Mouse (Mus musculus): Measurements from ENCODE around the gene Pdcd1lg2. TPM values are rescaled to one million over a fixed set of nuclear protein-coding genes. Genes with fewer than 3 reads are reported as not detected.

Gene Pdcd1lg2
- total RNA-seq, 2 experiments from 2014 or later: not detected

- DNase-seq: no peak
Measured at GRCm38 (mm10) chr19:29500333-29500732, 89.6 kb downstream of the Pdcd1lg2 start.

GRCm38 (mm10) chr19:29501106-29501505 lies 90.4 kb downstream of the Pdcd1lg2 start:
- DNase-seq: peak; percentile 69

GRCm38 (mm10) chr19:29501507-29501906 lies 90.8 kb downstream of the Pdcd1lg2 start:
- peak; percentile 90 for DNase-seq

GRCm38 (mm10) chr19:29504131-29504530 lies 93.4 kb downstream of the Pdcd1lg2 start:
- no peak for DNase-seq

DNA sequence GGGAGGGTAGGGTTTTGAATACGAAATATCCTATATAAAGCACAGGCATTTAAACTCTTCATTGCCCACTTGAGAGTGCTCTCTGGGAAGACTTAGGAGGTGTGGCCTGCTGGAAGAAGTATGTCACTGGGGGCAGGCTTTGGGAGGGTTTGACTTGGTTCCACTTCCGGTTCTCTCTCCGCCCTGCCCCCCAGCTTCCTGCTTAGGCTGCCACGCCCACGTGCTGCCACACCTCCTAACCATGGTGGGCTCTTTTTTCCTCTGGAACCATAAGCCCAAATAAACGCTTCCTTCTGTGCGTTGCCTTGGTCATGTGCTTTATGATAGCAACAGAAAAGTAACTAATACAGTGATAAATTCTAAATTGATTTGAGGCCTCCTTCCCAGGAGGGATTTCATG lies 94.9 kb downstream of the Pdcd1lg2 start:
- peak; percentile 37 for DNase-seq

DNA sequence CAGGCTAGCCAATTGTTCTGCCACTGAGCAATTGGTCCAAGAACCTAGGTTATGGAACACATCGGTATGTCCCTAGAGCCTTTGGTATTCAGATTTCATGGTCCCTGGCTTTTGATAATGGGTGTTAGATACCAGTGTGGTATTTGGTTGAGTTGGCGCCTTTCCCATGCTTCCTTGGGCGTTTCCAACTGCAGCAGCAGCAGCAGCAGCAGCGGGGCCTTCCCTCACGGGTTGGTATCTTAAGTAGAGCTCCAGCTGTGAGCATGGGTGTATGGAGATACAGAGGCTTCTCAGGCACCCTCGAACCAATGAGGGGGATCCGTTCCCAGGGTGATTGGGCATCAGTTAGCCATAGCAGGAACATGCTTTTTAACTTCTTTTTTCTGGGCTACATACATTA lies 97.5 kb downstream of the Pdcd1lg2 start:
- peak; percentile 59 for DNase-seq

GRCm38 (mm10) chr19:29509857-29510256 lies 99.1 kb downstream of the Pdcd1lg2 start:
- DNase-seq: no peak

DNA sequence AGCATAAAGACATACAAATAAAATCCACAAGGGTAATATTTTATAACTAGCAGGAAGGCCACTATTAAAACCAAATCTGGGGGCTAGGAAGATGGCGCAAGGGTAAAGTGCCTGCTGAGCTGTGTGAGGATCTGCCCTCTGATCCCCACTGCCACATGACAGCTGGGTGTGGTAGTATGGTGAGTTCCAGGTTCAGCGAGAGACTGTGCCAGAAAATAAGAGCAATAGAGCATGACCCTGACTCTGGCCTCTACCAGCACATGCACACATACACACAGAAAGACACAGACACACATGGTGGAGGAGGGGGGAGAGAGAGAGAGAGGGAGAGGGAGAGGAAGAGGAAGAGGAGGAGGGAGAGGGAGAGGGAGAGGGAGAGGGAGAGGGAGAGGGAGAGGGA lies 101.1 kb downstream of the Pdcd1lg2 start:
- DNase-seq: no peak

GRCm38 (mm10) chr19:29513111-29513766 lies 102.5 kb downstream of the Pdcd1lg2 start:
- no peak for DNase-seq

DNA sequence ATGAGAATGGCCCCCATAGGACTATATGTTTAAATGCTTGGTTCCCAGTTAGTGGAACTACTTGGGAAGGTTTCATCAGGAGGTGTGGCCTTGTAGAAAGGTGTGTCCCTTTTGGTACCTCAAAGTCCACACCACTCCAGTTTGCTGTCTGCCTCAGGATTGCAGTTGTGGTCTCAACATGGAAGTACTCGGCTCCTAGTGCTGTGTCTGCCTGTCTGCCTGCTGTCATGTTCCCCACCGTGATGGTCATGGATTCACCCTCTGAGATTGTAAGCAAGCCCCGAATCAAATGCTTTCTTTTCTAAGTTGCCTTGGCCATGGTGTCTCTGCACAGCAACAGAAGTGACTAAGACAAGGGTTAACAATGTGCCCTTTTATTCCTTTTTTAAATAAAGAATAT lies 103.4 kb downstream of the Pdcd1lg2 start:
- no peak for DNase-seq

DNA sequence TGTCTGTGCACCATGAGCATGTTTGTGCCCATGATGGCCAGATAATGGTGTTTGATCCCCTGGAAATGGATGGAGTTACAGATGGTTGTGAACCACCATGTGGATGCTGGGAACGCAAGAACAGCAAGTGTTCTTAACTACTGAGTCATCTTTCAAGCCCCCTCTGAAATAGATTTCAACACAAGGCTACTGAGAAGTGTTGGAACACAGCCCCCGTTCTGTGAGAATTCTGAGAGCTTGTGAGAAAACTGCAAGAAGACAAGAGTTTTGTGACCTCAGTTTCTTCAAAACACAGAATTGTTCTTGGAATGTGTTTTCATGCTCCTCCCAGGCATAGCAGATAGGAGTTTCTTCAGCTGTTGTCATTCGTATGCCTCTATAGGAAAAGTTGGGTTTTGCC lies 104.7 kb downstream of the Pdcd1lg2 start:
- DNase-seq: no peak

GRCm38 (mm10) chr19:29515991-29516390 lies 105.3 kb downstream of the Pdcd1lg2 start:
- DNase-seq: no peak

GRCm38 (mm10) chr19:29518409-29518808 lies 107.7 kb downstream of the Pdcd1lg2 start:
- DNase-seq: no peak

- DNase-seq: no peak
Measured at GRCm38 (mm10) chr19:29518922-29519321, 108.2 kb downstream of the Pdcd1lg2 start.

Other genes with a start within 250 kb of the Pdcd1lg2 start
- 10 to 100 TPM; 17.8 to 18.0 TPM for gene Jak2, start 159.1 kb upstream of the Pdcd1lg2 start, total RNA-seq (2021)
- under 1 TPM; 0.41 to 0.81 TPM for gene Insl6, start 85.6 kb upstream of the Pdcd1lg2 start, total RNA-seq (2021)
- gene Rln1, start 76.2 kb upstream of the Pdcd1lg2 start, total RNA-seq (2021): under 1 TPM in 1 of 2 experiments, not detected in 1; 0.50 TPM
- gene Plgrkt, start 43.5 kb upstream of the Pdcd1lg2 start, total RNA-seq (2021): 10 to 100 TPM; 29.8 to 30.6 TPM
- under 1 TPM; 0.60 to 0.65 TPM for gene Cd274, start 43.5 kb upstream of the Pdcd1lg2 start, total RNA-seq (2021)
- 10 to 100 TPM; 25.5 to 28.0 TPM for gene Ric1, start 111.4 kb downstream of the Pdcd1lg2 start, total RNA-seq (2021)
- 10 to 100 TPM; 11.4 TPM for gene Ermp1, start 237.5 kb downstream of the Pdcd1lg2 start, total RNA-seq (2021)